In genomic region chr6:85137217-85138035, GRCm38 (mm10) we compare ENCODE assay signal across 8 mouse cellular contexts. TPM values are rescaled to one million over a fixed set of nuclear protein-coding genes. Genes with fewer than 3 reads are reported as not detected.
DNase-seq lines count a peak whose midpoint lies in the region; ATAC-seq and TF ChIP-seq lines count a peak whose summit lies in the region.

Gene Spr, minus strand, starts transcription at chr6:85137766.

- peak within 1 kb of the TSS; percentile 54 for H3K9ac ChIP-seq in forebrain, postnatal 0 days
- H3K9ac ChIP-seq in lung, embryonic 15.5 days: peak within 1 kb of the TSS; percentile 81

- H3K27me3 ChIP-seq in G1E (ENCODE audit: insufficient read depth, low read length): no peaks in the 10 kb centered on the region
- no peaks in the 10 kb centered on the region for H3K27me3 ChIP-seq in forebrain, postnatal 0 days (ENCODE audit: insufficient read depth, low read length)
- H3K27me3 ChIP-seq in lung, embryonic 15.5 days: no peaks in the 10 kb centered on the region

- H3K4me2 ChIP-seq in forebrain, postnatal 0 days (ENCODE audit: low read depth): peak within 1 kb of the TSS; percentile 67
- peak within 1 kb of the TSS; percentile 49 for H3K4me2 ChIP-seq in lung, embryonic 15.5 days

- H3K27ac ChIP-seq in forebrain, postnatal 0 days (ENCODE audit: low read depth, low read length): peak within 1 kb of the TSS; percentile 64
- peak within 1 kb of the TSS; percentile 91 for H3K27ac ChIP-seq in lung, embryonic 15.5 days

- peak; percentile 69 for TF ChIP-seq CTCF in G1E (IDR thresholded peaks at IDR 0.05; ENCODE audit: low read depth, low read length)
- peak; percentile 87 for TF ChIP-seq CTCF in forebrain, postnatal 0 days (IDR thresholded peaks at IDR 0.05; ENCODE audit: low read depth)

- 3% methylated on average over 49 of the region's 49 CpGs for WGBS in forebrain, postnatal 0 days
- under 1% methylated on average over 49 of the region's 49 CpGs for WGBS in lung, embryonic 15.5 days

- peaks cover 28% of the 10 kb centered on the region for H3K36me3 ChIP-seq in G1E (replicated peaks)
- no peaks in the 10 kb centered on the region for H3K36me3 ChIP-seq in forebrain, postnatal 0 days (ENCODE audit: insufficient read depth)
- peaks cover 3% of the 10 kb centered on the region; the same call in 1 of the 2 replicates for H3K36me3 ChIP-seq in lung, embryonic 15.5 days

- DNase-seq in G1E (ENCODE audit: low spot score): peak; percentile 85
- peak; percentile 87 to 90 for DNase-seq in cerebellum, adult 18-20 months
- peak; percentile 89 for DNase-seq in forebrain, postnatal 0 days
- DNase-seq in heart, postnatal 4 days: peak; percentile 96
- peak; percentile 84 to 88 for DNase-seq in layer of hippocampus, adult 8-10 months (ENCODE audit: low spot score in 2 of 2)
- peak; percentile 89 for DNase-seq in ovary, adult 18-20 months (ENCODE audit: low spot score)
- DNase-seq in thymus, postnatal 0 days (ENCODE audit: low spot score): peak; percentile 79

- peak within 1 kb of the TSS; percentile 91 for H3K4me3 ChIP-seq in G1E (ENCODE audit: low read depth, low read length)
- H3K4me3 ChIP-seq in forebrain, postnatal 0 days (ENCODE audit: low read depth, low read length): peak within 1 kb of the TSS; percentile 50
- peak within 1 kb of the TSS; percentile 74 for H3K4me3 ChIP-seq in lung, embryonic 15.5 days

- H3K4me1 ChIP-seq in G1E (ENCODE audit: insufficient read depth, low read depth, low read length): peaks cover 9% of the 10 kb centered on the region
- H3K4me1 ChIP-seq in forebrain, postnatal 0 days (ENCODE audit: insufficient read depth): no peaks in the 10 kb centered on the region
- H3K4me1 ChIP-seq in lung, embryonic 15.5 days: peaks cover 8% of the 10 kb centered on the region; the same call in 1 of the 2 replicates

- H3K9me3 ChIP-seq in G1E (replicated peaks): no peaks in the 10 kb centered on the region
- H3K9me3 ChIP-seq in forebrain, postnatal 0 days (ENCODE audit: low read length): no peaks in the 10 kb centered on the region
- no peaks in the 10 kb centered on the region for H3K9me3 ChIP-seq in lung, embryonic 15.5 days

- ATAC-seq in G1E (ENCODE audit: extremely low read depth, insufficient number of reproducible peaks, low FRiP score, poor library complexity, severe bottlenecking): peak; percentile 82
- peak; percentile 93 for ATAC-seq in forebrain, postnatal 0 days
- ATAC-seq in lung, embryonic 15.5 days (ENCODE audit: borderline replicate concordance, extremely low read depth, low FRiP score, low TSS enrichment): peak; percentile 96

RNA-seq across cellular contexts. Expression of gene Spr, which starts in this region (rescaled TPM):
- 5.1 and 8.3 TPM in 2 replicates for total RNA-seq in G1E (2014; fragmentation: Nextera tagmentation)
- 25.0 and 25.2 TPM in 2 replicates for total RNA-seq in G1E (2017)
- polyA plus RNA-seq in G1E (2012): 52.7 and 54.4 TPM in 2 replicates
- total RNA-seq in forebrain, postnatal 0 days (2014; rRNA removed): 34.3 and 52.0 TPM in 2 replicates
- 38.4 and 49.5 TPM in 2 replicates for polyA plus RNA-seq in forebrain, postnatal 0 days (2015; fragmentation: Nextera tagmentation; extraction: Ambion mirVana)
- total RNA-seq in heart, postnatal 4 days (2021): 10 to 100 TPM; 54.4 to 56.7 TPM
- total RNA-seq in layer of hippocampus, adult 8-10 months (2022): 10 to 100 TPM; 39.2 to 56.1 (median 48.4) TPM
- 65.5 and 70.2 TPM in 2 replicates for polyA plus RNA-seq in lung, embryonic 15.5 days (2015; fragmentation: Nextera tagmentation; extraction: Ambion mirVana)
- 39.0 and 42.0 TPM in 2 replicates for polyA plus RNA-seq in thymus, postnatal 0 days (2015; fragmentation: Nextera tagmentation; extraction: Ambion mirVana)

Comparison
In these comparisons a context has a peak if more than half of its experiments do, and no peak if none do; other contexts are left out.
1. Peak in every context shown above with its lines: DNase-seq, ATAC-seq, H3K4me3 ChIP-seq and H3K27ac ChIP-seq.